Mouse (Mus musculus): Measurements from ENCODE around the gene Tesk2. TPM values are rescaled to one million over a fixed set of nuclear protein-coding genes. Genes with fewer than 3 reads are reported as not detected.
A peak's percentile ranks its signal among the peaks of the same experiment; 100 is the strongest.

The Tesk2 gene
- total RNA-seq, 2 experiments from 2014 or later, result 6.7 to 9.2 TPM

DNA sequence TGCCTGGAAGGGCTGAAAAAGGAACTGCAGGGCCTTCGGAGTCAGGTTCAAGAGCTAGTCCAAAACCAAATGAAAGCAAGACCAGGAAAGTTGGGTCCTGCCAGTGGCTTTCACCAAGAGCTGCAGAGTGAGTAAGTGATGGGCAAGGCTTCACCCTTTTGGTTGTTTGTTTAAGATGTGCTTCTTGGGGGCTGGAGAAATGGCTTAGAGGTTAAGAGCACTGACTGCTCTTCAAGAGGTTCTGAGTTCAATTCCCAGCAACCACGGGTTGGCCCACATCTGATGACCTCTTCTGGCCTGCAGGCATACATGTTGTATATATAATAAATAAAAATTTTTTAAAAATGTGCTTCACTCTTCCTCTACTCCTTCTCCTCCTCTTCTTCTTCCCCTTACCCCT lies 10.6 kb upstream of the Tesk2 start:
- ATAC-seq (replicated peaks; ENCODE audit: poor library complexity), result no peak

DNA sequence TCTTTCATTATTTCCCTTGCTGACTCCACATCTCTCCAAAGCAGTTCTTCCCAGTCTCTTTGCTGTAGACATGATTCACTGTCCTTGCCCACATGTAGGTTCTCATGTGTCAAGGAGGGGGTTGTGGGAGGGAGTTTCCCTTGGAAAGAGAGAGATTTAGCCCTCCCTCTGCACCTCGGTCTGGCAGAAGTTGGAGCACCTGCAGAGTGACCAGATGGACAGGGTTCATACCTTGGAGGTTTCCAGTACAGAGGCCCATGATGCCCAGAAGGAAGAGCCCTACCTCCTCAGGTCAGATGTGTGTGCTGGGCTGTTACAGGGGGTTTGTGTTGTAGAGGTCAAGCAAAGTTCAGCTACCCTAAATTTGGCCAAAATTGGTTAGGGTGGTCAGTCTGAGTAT lies 8.2 kb upstream of the Tesk2 start:
- ATAC-seq (replicated peaks; ENCODE audit: poor library complexity), result no peak

DNA sequence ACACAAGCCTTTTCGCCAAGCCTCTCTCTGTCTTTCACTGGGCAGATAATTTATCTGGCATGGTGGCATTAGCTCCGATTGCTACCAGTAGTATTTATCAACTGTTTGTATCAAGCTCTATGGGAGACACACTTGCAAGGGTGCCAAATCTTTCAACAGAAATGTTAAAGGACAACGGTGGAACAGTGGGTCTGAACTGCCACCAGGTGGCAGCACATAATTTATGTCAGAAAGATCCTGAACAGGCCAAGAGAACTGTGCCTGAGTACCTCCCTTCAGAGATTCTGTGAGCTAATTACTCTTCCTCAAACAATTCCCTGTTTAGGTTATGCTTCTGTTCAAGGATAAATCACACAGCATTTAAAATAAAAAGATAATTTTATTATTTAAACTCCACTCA lies 1.4 kb upstream of the Tesk2 start:
- peak; percentile 62 for ATAC-seq (replicated peaks; ENCODE audit: poor library complexity)

DNA sequence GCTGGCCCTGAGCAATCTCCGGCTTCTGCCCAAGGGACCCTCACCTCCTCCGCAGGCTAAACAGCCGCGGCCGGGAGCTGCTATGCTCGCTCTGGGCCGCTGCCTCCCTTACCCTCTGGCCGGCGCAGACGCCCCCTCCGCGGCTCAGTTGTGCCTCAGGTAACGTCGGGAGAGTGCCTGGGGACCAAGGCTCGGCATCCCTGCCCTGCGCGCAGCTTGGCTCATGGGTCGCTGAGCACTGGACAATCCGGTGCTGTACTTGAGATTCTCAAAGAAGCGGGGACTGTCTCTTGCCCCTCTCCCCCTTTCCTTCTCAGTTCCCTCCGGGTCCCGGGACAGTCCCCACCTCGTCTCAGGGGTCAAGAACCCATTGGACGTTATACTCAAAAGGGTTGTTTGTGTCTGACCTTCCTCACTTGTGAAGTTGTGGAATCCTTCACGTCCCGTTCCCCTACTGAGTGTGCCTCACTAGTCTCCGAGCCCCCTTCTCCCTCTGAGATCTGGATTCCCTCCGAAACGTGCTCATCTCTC lies 415 bp downstream of the Tesk2 start:
- ATAC-seq (replicated peaks; ENCODE audit: poor library complexity), result no peak

DNA sequence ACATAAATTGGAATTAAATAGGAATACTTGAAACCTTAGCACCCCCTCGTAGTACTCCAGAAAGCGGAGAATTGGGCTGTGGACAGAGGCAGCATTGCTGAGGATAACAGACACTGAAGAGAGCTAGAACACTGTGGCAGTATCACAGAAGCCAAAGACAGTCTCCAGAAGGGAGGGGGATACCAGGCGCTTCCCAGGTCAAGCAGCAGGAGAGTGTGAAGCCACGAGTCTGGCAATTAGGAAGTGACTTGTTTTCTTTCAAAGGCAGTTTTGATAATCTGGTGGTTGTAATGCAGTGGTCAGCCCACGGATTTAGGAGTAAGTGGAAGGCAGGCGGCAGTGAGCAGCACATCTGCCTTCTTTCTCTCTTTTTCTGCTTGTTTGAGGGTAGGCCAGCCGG lies 1.5 kb downstream of the Tesk2 start:
- ATAC-seq (replicated peaks; ENCODE audit: poor library complexity), result no peak

DNA sequence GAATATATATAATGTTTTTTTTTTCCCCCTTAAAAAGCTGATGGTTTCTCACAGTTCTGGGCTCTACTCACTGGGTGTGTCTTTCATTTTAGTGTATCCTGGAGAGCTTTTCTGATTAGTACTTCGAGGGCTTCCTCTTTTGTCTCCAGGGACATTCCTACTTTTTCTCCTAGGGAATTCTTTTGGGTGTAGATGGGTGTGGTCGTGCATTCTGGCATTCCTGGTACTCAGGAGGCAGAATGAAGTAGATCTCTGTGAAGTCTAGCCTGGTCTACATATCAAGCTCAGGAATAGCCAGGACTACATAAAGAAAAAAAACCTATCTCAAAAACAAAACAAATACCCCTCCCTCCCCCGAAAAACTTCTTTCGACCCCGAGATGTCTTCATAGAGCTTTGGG lies 4.7 kb downstream of the Tesk2 start:
- no peak for ATAC-seq (replicated peaks; ENCODE audit: poor library complexity)

DNA sequence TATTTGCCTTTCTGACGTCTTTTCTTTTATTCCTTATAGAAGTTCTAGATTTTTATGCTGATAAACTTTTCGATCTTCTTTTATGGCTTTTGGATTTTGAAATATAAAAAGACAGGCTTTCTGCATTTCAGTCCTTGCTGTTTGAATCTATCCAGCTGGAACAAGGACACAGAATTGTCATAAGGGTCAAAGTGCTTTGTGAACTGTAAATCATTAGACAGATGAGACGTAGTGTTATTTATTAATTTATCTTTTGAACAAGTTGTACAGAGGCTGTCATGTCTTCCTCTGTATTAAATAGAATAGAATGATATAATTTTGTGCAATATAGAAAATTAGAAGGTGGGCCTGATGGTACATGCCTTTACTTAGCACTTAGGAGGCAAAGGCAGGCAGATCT lies 6.7 kb downstream of the Tesk2 start:
- no peak for ATAC-seq (replicated peaks; ENCODE audit: poor library complexity)

DNA sequence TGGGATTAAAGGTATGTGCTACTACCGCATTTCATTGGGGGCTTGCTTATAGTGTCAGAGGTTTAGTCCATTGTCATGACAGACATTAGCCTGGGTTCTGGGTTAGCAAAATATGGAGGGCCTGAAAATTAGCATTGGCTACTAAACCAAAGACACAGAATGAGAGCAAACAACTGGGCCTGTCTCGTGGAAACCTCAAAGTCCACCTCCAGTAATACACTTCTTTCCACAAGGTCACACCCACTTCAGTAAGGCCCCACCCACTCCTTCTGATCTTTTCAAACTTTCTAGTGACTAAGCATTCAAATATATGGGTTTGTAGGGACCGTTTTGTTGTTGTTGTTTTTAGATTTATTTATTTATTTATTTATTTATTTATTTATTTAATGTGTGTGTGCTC lies 8.8 kb downstream of the Tesk2 start:
- ATAC-seq (replicated peaks; ENCODE audit: poor library complexity), result no peak

DNA sequence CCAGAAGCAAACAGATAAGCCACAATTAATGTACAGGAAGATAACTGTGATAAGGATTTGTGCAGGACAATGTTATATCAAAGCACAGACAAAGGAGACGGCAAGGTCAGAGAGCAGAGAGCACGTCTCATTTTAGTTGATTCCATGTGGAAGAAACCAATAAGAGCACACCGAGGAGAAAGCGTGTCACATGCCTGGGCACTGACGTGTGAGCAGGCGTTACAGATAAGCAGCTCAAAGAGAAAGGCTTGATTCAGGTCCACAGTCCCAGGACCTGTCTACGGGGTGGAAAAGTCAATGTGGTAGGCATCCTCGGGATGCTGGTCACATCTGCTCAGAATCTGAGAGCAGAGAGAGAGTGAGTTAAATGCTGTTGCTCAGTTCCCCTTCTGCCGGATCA lies 10.3 kb downstream of the Tesk2 start:
- ATAC-seq (replicated peaks; ENCODE audit: poor library complexity), result no peak

DNA sequence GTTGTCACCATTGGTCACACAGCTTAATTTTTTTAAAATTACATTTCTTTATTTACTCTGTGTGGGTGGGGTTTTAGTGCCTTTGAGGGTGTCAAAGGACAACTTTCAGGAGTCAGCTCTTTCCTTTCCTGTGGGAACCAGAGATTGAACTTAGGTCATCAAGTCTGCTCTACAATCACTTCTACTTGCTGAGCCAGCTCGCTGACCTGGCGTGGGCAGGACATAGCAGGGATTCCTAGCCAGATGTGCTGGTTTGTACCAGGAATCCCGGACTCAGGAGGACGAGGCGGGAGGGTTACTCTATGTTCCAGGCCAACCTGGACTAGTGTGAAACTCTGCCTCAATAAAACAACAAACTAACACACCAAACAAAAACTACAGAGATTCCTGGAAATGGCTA lies 11.6 kb downstream of the Tesk2 start:
- no peak for ATAC-seq (replicated peaks; ENCODE audit: poor library complexity)

DNA sequence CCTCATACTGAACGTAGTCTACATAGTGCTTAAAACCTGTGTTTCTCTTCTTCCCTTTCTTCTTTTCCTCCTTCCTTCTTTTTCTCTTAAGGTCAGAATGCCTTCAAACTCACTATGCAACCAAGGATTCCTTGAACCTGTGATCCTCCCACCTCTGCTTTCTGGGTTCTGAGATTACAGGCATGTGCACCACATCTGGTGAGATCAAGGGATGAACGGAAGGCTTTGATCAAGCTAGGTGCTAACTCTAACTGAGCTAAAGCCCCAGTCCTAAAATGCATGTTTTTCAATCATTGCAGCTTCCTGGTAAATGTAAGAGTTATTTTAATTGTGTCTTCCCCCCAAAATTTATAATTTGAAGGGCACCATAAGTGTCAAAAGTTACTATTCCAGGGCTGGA lies 14.2 kb downstream of the Tesk2 start:
- no peak for ATAC-seq (replicated peaks; ENCODE audit: poor library complexity)

DNA sequence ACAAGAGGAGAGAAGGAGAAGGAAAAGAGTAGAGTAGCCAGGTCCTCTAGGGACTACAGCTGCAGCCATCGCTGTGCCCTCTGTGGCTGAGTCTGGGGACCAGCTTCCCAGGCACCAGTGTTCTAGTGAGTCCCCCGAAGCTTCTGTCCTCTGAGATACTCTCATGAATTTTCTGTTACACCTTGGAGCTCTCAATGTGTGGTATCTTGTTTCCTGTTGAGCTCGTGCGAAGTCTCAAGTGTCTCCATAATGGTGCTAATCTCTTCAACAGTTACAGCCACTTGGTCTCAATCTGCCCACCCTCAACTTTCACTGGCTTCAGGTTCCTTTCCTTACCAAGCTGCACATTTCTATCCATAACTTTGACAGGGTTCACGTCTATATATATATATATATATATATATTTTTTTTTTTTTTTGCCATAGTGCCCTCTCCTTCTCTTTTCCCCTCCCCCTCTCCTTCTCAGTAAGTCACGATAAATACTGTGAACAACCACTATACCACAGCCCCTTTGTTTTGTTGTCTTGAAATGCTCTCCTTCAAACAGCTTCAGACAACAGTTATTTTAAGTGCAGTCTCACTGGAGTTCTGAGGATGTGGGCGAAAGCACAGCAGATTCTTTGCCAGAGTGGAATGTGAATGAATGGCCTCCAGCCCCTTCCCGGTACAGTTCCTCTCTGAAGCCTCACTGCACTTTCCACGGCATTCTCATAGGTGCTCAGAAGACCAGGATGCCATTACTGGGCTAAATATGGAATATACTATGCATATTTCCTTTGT lies 18.4 kb downstream of the Tesk2 start:
- peak; percentile 60 for ATAC-seq (replicated peaks; ENCODE audit: poor library complexity)

DNA sequence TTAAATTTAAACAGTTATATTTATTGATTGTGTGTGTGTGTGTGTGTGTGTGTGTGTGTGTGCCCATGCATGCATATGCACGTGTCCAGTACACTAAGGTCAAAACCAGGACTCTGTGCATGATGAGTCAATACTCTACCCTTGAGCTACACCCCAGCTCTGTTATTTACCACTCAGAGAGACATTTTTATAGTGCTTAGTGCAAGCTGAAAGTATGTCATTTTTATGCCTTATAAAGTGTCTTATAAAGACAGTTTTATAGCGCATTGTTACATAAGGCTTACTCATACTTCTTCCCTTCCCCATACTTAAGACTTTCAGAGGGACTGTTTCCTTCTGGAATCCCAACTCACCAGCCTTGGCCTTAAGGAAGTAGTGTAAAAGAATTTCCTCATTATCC lies 29.0 kb downstream of the Tesk2 start:
- ATAC-seq (replicated peaks; ENCODE audit: poor library complexity), result no peak

DNA sequence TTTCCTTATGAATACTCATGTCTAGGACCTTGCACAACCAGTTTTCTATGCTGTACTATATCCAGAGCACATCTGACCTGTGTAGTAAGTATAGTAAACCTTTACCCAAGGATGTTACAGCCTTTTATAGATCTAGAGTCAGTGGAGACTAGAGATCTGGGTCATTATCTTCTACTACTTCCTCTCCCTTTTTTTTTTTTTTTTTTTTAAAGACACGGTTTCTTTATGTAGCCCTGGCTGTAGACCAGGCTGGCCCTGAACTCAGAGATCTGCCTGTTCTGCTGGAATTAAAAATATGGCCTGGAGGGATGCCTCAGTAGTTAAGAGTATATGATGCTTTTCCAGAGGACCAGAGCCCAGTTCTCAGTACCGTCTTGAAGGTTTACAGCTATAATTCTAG lies 41.2 kb downstream of the Tesk2 start:
- ATAC-seq (replicated peaks; ENCODE audit: poor library complexity), result no peak

DNA sequence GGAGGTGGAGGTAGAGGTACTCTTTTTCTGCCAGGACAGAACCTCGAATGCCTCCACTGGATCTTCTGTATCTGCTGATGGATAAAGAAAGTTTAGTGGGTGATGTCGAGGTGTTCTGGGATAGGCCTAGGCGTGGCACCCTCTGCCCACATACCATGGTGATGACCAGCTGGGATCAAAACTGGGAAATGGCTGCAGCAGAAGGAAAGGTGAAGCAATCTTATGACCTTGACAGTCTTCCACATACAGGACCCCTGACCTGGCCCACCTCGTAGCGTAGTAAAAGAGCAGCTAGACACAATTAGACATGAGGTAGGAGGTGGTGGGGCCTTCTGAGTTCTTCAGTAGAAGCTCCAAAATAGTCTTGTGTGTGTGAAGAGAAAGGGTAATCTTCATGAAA lies 43.3 kb downstream of the Tesk2 start:
- ATAC-seq (replicated peaks; ENCODE audit: poor library complexity), result no peak

DNA sequence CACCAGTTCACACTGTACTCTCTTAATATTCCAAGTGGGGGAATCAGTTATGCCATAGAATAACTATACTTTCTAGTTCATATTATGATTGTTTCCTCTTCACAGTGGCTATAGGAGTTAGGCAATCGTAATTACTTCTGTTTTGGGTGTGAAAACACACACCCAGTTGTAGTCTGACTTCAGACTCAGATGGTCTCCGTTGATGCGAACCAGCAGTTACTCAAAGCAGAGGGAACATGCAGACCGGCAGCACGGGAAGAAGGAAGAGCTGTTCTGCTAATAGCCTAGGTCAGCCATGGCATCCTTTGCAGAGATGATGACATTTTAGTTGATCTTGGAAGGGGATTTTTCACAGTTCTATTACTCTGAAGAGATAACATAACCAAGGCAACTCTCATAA lies 47.8 kb downstream of the Tesk2 start:
- ATAC-seq (replicated peaks; ENCODE audit: poor library complexity), result 0 out of 2 replicates have a peak, but pooled peaks have one; percentile 11

DNA sequence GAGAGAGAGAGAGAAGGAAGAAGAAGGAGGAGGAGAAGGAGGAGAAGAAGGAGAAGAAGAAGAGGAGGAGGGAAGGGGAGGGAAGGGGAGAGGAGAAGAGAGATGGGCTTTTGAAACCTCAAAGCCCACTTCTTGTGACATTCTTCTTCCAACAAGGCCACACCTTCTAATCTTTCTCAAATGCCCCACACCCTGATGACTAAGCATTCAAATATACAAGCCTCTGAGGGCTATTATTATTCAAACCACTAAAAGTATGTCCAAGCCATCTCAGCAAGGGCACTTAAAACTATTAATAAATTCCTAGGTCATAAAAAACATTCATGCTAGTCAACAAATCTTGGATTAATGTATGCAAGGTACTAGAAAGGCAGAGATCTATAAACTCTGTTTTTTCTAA lies 48.3 kb downstream of the Tesk2 start:
- 0 out of 2 replicates have a peak, but pooled peaks have one; percentile 55 for ATAC-seq (replicated peaks; ENCODE audit: poor library complexity)

DNA sequence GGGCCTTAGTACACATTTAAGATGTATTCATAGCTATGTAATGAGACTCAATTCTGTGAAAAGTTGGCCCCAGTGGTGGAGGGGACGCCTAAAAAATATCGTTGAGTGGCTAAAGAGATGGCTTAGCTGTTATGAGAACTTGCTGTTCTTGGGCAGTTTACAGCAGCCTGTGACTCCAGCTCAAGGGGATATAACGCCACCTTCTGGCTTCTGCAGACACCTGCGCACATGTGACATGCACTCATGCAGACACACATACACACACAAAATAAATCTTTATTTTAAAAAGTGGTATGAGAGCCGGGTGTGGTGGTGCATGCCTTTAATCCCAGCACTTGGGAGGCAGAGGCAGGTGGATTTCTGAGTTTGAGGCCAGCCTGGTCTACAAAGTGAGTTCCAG lies 55.6 kb downstream of the Tesk2 start:
- no peak for ATAC-seq (replicated peaks; ENCODE audit: poor library complexity)

DNA sequence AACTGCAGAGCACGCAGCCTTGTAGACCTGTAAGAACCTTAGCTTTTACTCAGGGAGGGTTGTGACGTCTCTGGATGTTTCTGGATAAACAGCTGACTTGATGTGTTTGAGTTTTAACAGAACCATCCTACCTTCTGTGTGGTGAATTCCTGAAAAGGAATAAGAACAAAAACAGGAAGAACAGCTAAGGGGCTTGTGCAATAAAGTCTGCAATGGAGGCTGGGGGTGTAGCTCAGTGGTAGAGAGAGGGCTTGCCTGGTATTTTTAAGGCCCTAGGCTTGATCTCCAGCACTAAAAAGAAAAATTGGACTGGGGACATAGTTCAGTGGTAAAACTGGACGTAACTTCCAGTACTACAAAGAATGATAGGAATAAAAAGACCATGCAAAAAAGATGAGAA lies 56.3 kb downstream of the Tesk2 start:
- ATAC-seq (replicated peaks; ENCODE audit: poor library complexity), result peak; percentile 67

DNA sequence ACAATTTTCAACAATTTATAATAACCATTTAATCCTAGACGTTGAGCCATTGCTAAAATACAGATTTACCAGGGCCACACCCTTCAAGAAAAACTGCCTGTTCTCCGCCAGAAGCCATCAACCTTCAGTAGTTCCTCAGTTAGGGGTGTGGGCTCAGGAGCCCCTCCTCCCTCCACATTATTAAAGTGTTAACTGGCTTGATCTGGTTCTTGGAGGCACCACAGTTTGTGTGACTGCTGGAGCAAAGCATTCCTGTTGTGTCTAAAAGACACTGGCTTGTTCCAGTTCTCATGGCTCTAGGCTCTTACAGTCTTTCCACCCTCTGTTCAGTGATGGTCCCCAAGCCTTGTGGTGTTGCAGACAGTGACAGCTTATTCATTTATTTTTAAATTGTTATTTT lies 59.8 kb downstream of the Tesk2 start:
- ATAC-seq (replicated peaks; ENCODE audit: poor library complexity), result no peak

DNA sequence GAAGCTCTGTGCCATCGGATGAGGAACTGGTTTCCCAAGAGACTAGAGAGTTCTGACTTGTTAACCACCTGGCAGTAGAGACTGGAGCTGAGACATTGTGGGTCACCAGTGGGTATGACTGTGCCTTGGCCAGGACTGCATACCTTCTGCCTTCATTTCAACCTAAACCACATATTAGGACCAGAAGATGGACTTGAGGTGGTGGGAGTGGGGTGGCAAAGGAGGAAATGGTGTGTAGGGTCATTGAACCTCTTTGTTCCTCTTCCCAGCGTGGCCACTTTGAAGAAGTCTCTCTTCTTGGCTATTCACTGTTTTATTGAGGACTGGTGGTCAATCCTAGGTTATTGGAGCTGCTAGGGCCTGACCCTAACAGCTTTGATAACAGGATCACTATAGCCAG lies 60.6 kb downstream of the Tesk2 start:
- no peak for ATAC-seq (replicated peaks; ENCODE audit: poor library complexity)

DNA sequence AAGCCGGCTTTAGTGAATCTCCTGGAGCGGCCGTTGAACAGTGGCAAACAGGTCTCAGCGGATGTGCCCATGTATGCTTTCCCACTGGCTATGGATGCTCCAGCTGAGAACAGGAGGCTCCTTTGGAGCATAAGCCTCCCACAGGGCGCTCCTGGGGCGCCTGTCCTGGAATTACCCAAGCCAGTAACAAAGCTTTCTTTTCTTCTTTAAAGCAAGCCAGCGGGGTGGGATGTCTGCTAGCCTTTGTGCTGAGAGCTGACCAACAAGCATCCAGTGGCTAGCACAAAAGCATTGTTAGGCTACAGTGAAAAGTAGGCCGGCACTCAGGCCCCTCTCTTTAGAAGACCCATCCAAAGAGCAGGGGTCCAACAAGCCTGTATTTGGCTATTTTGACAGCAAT lies 61.4 kb downstream of the Tesk2 start:
- no peak for ATAC-seq (replicated peaks; ENCODE audit: poor library complexity)

DNA sequence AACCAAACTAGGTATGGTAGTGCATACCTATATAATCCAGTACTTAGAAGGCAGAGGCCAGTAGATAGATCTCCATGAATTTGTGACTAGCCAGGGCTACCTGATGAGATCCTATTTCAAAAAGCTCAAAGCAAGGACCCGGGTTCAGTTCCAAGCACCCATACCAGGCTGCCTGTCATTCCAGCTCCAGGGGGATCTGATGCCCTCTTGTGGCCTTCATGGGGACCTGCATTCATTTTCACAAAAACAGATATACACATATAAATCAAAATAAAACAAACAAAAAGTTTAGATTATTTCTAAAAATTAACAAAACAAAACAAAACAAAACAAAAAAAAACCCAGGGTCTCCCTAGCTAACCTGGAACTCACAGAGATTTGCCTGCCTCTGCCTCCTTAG lies 65.8 kb downstream of the Tesk2 start:
- ATAC-seq (replicated peaks; ENCODE audit: poor library complexity), result no peak
